Mouse (Mus musculus) cerebellum, adult 2 months (tissue): ENCODE measurements around the gene Fgfr2.

ENCODE experiments used
- CTCF ChIP-seq: fragments of 200-500 bp; IDR thresholded peaks from 2 replicates; pipeline ENCODE4 v1.5.1; 2011; ENCODE audit warnings: low read depth, mild to moderate bottlenecking, control low read depth, low read length, moderate library complexity, borderline replicate concordance; ENCODE audit not compliant: insufficient read depth
- POLR2A ChIP-seq: fragments of 200-500 bp; IDR thresholded peaks from 2 replicates; pipeline ENCODE4 v1.6.1; 2011; ENCODE audit warnings: low read length, control low read depth, borderline replicate concordance; ENCODE audit not compliant: insufficient read depth

DNA sequence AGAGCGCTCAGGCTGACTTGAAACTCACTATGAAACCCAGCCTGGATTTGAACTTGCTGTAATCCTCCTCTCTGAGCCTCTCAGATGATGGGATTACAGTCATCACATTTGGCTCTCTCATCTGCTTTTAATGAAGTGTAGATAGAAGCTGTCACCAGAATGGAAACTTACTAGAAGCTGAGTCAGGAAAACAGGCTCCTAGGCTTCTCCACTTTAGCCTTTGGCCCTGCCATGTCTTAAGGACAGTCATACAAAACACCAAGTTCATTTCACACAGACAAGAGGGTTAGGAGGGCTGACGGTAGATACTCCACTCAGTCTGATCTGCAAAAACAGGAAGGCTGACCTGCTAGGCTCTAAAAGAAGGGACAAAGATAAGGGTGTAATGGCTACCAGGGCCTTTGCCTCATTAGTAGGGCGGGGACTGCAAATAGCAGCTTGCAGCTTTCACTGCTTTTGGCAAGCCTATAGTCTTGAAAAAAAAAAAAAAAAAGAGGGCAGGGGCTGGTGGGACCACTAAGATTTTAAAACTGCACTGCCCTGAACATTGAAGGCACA, 357.4 kb downstream of the Fgfr2 start:
- TF ChIP-seq CTCF (no peak), POLR2A (no peak)
